Mouse (Mus musculus) adrenal gland, postnatal 36 days (tissue): ENCODE measurements around the gene Rps6kl1. TPM values are rescaled to one million over a fixed set of nuclear protein-coding genes. Genes with fewer than 3 reads are reported as not detected.
"Not testable (repeated sequence)": the region's sequence is repeated elsewhere in the genome, so short reads cannot be mapped to it uniquely, and the experiment has no call there.

Experiments used
- DNase-seq, 2 experiments: peaks; one replicate each; pipeline ENCODE4 v3.0.0; 2021; ENCODE audit warnings: mixed read lengths in 1 of 2
- total RNA-seq, 2 experiments: library from RNA; stranded (reverse); gene quantifications; 2 replicates each; pipeline ENCODE4 v1.2.3; 2021

Rps6kl1 gene
- total RNA-seq, 2 experiments from 2014 or later = 0.46 to 0.50 TPM

GRCm38 (mm10) chr12:85175926-85176845, 25.1 kb upstream of the Rps6kl1 start:
- DNase-seq = no peak

GRCm38 (mm10) chr12:85175087-85175675, 24.1 kb upstream of the Rps6kl1 start:
- DNase-seq = no peak

GRCm38 (mm10) chr12:85174016-85174415, 23.0 kb upstream of the Rps6kl1 start:
- DNase-seq = no peak

GRCm38 (mm10) chr12:85170948-85171307, 19.9 kb upstream of the Rps6kl1 start:
- DNase-seq = no peak

- DNase-seq = peak; percentile 22 to 40
Observed at GRCm38 (mm10) chr12:85170284-85170947, 19.4 kb upstream of the Rps6kl1 start.

GRCm38 (mm10) chr12:85169877-85170276, 18.8 kb upstream of the Rps6kl1 start:
- DNase-seq = no peak

- DNase-seq = peak; percentile 87 to 94
Observed at GRCm38 (mm10) chr12:85169117-85169858, 18.2 kb upstream of the Rps6kl1 start.

- DNase-seq = no peak
Observed at GRCm38 (mm10) chr12:85166631-85167030, 15.6 kb upstream of the Rps6kl1 start.

GRCm38 (mm10) chr12:85164996-85165395, 13.9 kb upstream of the Rps6kl1 start:
- DNase-seq = no peak

GRCm38 (mm10) chr12:85159592-85159991, 8.5 kb upstream of the Rps6kl1 start:
- DNase-seq = no peak

- DNase-seq = no peak
Observed at GRCm38 (mm10) chr12:85158801-85159200, 7.7 kb upstream of the Rps6kl1 start.

- no peak for DNase-seq
Observed at GRCm38 (mm10) chr12:85157797-85158460, 6.9 kb upstream of the Rps6kl1 start.

- DNase-seq = peak; percentile 33 to 36
Observed at GRCm38 (mm10) chr12:85156324-85156723, 5.3 kb upstream of the Rps6kl1 start.

GRCm38 (mm10) chr12:85153011-85153410, 1.9 kb upstream of the Rps6kl1 start:
- DNase-seq = no peak

GRCm38 (mm10) chr12:85150321-85151001, 603 bp downstream of the Rps6kl1 start:
- DNase-seq = no peak

- DNase-seq = no peak
Observed at GRCm38 (mm10) chr12:85146881-85147280, 4.2 kb downstream of the Rps6kl1 start.

- DNase-seq = no peak
Observed at GRCm38 (mm10) chr12:85146355-85146754, 4.7 kb downstream of the Rps6kl1 start.

- DNase-seq = no peak
Observed at GRCm38 (mm10) chr12:85145630-85146029, 5.4 kb downstream of the Rps6kl1 start.

- DNase-seq = no peak
Observed at GRCm38 (mm10) chr12:85144821-85145220, 6.2 kb downstream of the Rps6kl1 start.

GRCm38 (mm10) chr12:85144276-85144675, 6.8 kb downstream of the Rps6kl1 start:
- DNase-seq = not testable (repeated sequence)

- peak; percentile 87 to 88 for DNase-seq
Observed at GRCm38 (mm10) chr12:85142803-85143202, 8.3 kb downstream of the Rps6kl1 start.
